Mouse (Mus musculus) hindbrain, embryonic 11.5 days (tissue): Measurements from ENCODE around the gene Usf1. TPM values are rescaled to one million over a fixed set of nuclear protein-coding genes. Genes with fewer than 3 reads are reported as not detected.
A peak's percentile ranks its signal among the peaks of the same experiment; 100 is the strongest.

Experiments
- ATAC-seq: fragments of 200-750 bp; cut with Nextera tagmentation; 2 replicates; pipeline ENCODE4 v1.8.0; 2017; ENCODE audit warnings: mild to moderate bottlenecking, moderate TSS enrichment, moderate library complexity; ENCODE audit not compliant: low FRiP score
- DNase-seq: peaks from one replicate; pipeline ENCODE4 v3.0.0-alpha.2; 2015; ENCODE audit warnings: low spot score
- H3K27ac ChIP-seq: fragments of 300-500 bp; sonication (generic); 2 replicates; pipeline ENCODE4 v1.5.1; 2014; ENCODE audit warnings: mild to moderate bottlenecking, low read depth, low read length
- H3K27me3 ChIP-seq: fragments of 300-500 bp; sonication (generic); 2 replicates; pipeline ENCODE4 v1.6.1; 2014; ENCODE audit warnings: mild to moderate bottlenecking, low read length, moderate library complexity, mixed read lengths; ENCODE audit not compliant: control insufficient read depth, insufficient read depth
- H3K36me3 ChIP-seq: fragments of 300-500 bp; sonication (generic); 2 replicates; pipeline ENCODE4 v1.6.1; 2014; ENCODE audit warnings: mild to moderate bottlenecking, low read length, moderate library complexity, mixed read lengths; ENCODE audit not compliant: control insufficient read depth, insufficient read depth
- H3K4me1 ChIP-seq: fragments of 300-500 bp; sonication (generic); replicated peaks from 2 replicates; pipeline ENCODE4 v1.6.1; 2014; ENCODE audit warnings: low read length, mixed read lengths; ENCODE audit not compliant: control insufficient read depth, insufficient read depth
- H3K4me2 ChIP-seq: fragments of 300-500 bp; sonication (generic); replicated peaks from 2 replicates; pipeline ENCODE4 v1.6.1; 2014; ENCODE audit warnings: mild to moderate bottlenecking, low read depth, low read length
- H3K4me3 ChIP-seq: fragments of 300-500 bp; sonication (generic); 2 replicates; pipeline ENCODE4 v1.5.1; 2014; ENCODE audit warnings: low read depth, low read length
- H3K9ac ChIP-seq: fragments of 300-500 bp; sonication (generic); 2 replicates; pipeline ENCODE4 v1.6.1; 2014; ENCODE audit warnings: low read depth, low read length
- H3K9me3 ChIP-seq: fragments of 300-500 bp; sonication (generic); 2 replicates; pipeline ENCODE4 v1.6.1; 2016; ENCODE audit warnings: low read length; ENCODE audit not compliant: control insufficient read depth
- WGBS: fragments of 180-500 bp; shearing (Covaris S2); extraction: QIAGEN DNeasy Blood & Tissue Kit; methylation state at CpG from one replicate; pipeline ENCODE4 v1.1.7; 2014; 5-methylcytosine and 5-hydroxymethylcytosine counted together
- polyA plus RNA-seq: library from polyadenylated mRNA; unstranded; fragments of >200 nt; fragmentation: Nextera tagmentation; extraction: Ambion mirVana; gene quantifications from 2 replicates; pipeline ENCODE4 v1.2.1, GENCODE M21; 2014

The Usf1 gene
- 122 and 143 TPM in 2 replicates for polyA plus RNA-seq

DNA sequence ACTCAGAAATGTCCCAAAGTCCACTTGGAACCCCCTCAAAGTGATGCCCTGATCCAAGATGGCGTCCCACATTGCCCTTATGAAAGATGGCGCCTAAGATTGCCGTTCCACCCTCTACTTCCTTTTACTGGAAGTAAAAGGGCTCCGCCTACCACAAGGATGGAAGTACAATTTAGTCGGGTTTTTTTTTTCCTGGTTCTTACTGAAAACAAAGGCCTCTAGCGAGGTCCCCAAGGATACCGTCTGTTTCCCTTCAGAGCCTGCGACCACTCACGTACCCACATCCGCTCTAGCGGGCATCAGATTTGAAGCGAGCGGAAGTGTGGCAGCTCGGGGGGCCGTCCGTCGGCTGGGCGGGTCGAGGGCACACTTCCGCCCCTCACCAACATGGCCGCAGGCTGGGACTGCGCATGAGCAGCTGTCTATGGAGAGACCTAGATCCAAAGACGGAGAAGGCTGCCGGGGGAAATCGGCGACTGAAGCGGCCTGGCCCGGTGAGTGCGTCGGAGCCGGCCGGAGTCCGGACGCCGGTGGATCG, at the start of gene Usf1:
TSS of gene Usf1 (plus strand) at position 367 of the 538 bp plus-strand sequence.
- DNase-seq: peak; percentile 95
- peak within 1 kb of the TSS; percentile 47 for H3K4me2 ChIP-seq
- peak within 1 kb of the TSS; percentile 86 for H3K27ac ChIP-seq
- H3K9me3 ChIP-seq: no peaks in the 10 kb centered on the region
- under 1% methylated on average over 36 of the region's 36 CpGs for WGBS
- no peaks in the 10 kb centered on the region for H3K4me1 ChIP-seq
- peak within 1 kb of the TSS; percentile 99 for H3K4me3 ChIP-seq
- peak; percentile 96 for ATAC-seq
- H3K9ac ChIP-seq: peak within 1 kb of the TSS; percentile 99
- no peaks in the 10 kb centered on the region for H3K36me3 ChIP-seq
- H3K27me3 ChIP-seq: no peaks in the 10 kb centered on the region; the same call in 1 of the 2 replicates

DNA sequence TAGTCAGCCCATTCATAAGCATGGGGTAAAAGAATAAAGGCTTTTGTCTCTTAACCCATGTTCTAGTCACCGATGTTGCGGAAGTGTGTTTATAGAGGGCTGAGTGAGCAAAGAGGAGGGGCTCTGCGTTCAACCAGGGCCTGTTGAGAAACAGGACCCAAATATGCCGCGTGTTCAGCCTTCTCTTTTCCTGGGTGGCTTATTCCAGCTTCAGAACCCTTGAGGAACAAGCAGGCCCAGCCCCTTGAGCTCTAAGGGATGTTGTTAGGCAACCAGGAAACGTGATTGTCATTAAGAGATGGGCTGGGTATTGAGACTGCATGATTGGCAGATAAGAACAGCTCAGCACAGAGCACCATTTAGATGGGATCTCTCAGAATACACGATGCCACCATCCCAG, 45.2 kb upstream of the Usf1 start:
- no peaks in the 10 kb centered on the region for H3K4me1 ChIP-seq
- ATAC-seq (no peak), DNase-seq (no peak)
- H3K27me3 ChIP-seq: no peaks in the 10 kb centered on the region
- H3K9ac ChIP-seq: no peak overlapping the region
- H3K4me3 ChIP-seq: no peak overlapping the region
- H3K4me2 ChIP-seq: no peak overlapping the region
- WGBS: 63% methylated on average over 7 of the region's 7 CpGs
- no peaks in the 10 kb centered on the region for H3K36me3 ChIP-seq
- H3K27ac ChIP-seq: no peak overlapping the region
- no peaks in the 10 kb centered on the region for H3K9me3 ChIP-seq

DNA sequence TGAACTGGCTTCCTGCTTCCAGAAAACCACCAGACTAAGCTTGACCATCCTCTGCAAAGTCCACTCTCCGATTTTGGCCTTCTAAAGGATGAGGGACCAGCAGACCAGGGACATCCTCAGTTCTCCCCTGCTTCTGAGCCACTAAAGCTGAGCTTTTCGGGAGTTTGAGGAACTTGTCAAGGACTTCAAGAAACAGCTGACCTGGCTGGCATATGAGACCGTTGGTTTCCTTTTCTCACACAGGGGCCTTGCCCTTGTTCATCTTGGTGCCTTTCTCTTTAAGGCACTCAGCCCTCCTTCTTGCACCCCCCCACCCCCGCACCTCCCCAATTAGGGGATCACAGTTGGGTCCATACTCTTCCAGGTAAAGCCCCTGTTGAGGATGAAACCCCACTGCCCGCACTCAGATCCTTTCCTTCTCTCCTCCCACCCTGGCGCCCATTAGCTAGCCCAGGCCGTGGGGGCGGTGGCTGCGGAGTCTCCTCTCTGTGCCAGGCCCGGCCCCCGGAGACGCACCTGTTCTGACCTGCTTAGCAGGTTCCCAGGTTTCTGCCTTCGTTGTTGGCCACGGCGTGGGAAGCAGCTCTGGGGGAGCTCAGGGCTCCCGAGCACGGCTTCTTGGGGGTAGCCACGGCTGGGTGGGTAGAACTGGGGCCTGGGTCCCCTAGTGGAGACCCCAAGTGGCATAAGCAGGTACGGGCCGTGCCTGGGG, 41.1 kb upstream of the Usf1 start, which contains the start of gene Nectin4:
TSS of gene Nectin4 (plus strand) at position 255 of the 712 bp plus-strand sequence.
- H3K36me3 ChIP-seq: no peaks in the 10 kb centered on the region
- H3K9ac ChIP-seq: no peak within 1 kb of the TSS
- ATAC-seq (no peak), DNase-seq (no peak)
- 38% methylated on average over 20 of the region's 20 CpGs for WGBS
- H3K27ac ChIP-seq: no peak within 1 kb of the TSS
- no peaks in the 10 kb centered on the region for H3K9me3 ChIP-seq
- H3K4me1 ChIP-seq: no peaks in the 10 kb centered on the region
- H3K4me3 ChIP-seq: no peak within 1 kb of the TSS
- H3K27me3 ChIP-seq: no peaks in the 10 kb centered on the region
- no peak within 1 kb of the TSS for H3K4me2 ChIP-seq

DNA sequence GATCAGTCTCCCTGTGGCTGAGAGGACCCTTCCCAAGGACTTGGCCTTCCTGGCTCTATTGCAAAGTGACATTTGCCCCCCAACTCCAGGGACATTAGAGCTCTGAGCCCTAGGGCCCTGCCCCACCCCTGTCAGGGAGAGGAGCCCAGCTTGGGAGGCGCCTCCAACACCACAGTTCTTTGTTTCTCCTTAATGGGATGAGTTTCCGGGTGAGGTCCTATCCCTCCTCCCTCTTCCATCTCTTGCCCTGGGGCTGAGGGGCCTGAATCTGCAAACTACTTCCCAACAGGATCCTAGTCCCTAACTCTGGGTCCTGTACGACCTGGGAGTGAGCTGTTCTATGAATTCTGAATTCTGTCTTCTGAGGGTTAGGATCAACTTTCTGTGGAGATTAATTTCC, 38.2 kb upstream of the Usf1 start:
- H3K4me1 ChIP-seq: no peaks in the 10 kb centered on the region
- no peaks in the 10 kb centered on the region for H3K36me3 ChIP-seq
- H3K9me3 ChIP-seq: no peaks in the 10 kb centered on the region
- no peaks in the 10 kb centered on the region for H3K27me3 ChIP-seq
- no peak overlapping the region for H3K4me3 ChIP-seq
- WGBS: 69% methylated on average over 3 of the region's 3 CpGs
- H3K4me2 ChIP-seq: no peak overlapping the region
- H3K27ac ChIP-seq: no peak overlapping the region
- H3K9ac ChIP-seq: no peak overlapping the region
- DNase-seq: no peak
- no peak for ATAC-seq

DNA sequence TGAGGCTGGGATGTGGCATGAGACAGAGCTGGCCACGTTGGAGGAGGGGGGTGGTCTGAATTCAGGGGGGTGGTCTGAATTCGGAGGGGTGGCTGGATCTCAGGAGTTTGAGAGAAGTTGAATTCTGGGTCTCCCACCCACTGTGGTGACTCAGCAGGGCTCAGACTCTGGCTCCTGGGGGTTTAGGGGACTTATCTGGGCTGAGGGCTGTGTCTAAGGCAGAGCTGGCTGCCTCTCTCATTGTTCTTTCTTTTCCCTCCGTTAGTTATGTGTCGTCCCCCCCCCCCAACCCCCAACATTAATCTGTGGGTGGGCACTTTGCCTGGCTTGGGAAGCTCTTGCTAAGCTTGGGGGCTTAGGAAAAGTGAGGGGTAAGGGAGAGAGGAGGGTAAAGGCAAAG, 37.2 kb upstream of the Usf1 start:
- Histone ChIP-seq H3K27ac (no peak overlapping the region), H3K4me2 (no peak overlapping the region), H3K4me1 (no peaks in the 10 kb centered on the region), H3K9ac (no peak overlapping the region), H3K36me3 (no peaks in the 10 kb centered on the region), H3K9me3 (no peaks in the 10 kb centered on the region), H3K4me3 (no peak overlapping the region), H3K27me3 (no peaks in the 10 kb centered on the region)
- WGBS: 0% methylated on average over 3 of the region's 4 CpGs
- no peak for ATAC-seq
- DNase-seq: no peak

DNA sequence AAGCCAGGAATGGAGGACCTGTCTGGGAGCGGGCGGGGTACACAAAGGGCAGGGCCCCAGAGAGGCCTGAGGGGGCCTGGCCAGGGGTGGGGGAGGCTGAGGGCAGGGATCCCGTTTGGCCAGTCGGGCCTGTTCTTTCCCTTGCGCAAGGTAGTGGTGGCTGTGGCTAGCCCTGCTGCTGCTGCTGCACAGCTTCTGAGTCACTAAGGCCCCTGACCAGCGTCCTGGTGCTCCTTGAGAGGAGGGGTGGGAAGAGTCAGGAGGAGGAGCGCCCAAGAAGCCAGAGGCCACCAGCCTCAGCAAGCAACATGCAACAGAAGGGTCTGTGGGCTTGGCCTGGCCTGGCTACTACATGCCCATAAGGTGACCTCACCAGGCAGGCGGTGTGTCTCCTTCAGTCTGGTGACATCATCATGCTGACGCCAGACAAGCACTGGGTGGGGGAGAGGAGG, 35.4 kb upstream of the Usf1 start:
- Histone ChIP-seq H3K27ac (no peak overlapping the region), H3K27me3 (peaks cover 6% of the 10 kb centered on the region), H3K4me3 (no peak overlapping the region), H3K9ac (no peak overlapping the region), H3K9me3 (no peaks in the 10 kb centered on the region), H3K36me3 (no peaks in the 10 kb centered on the region), H3K4me2 (no peak overlapping the region), H3K4me1 (no peaks in the 10 kb centered on the region)
- ATAC-seq: no peak
- DNase-seq: no peak
- WGBS: 51% methylated on average over 9 of the region's 9 CpGs

DNA sequence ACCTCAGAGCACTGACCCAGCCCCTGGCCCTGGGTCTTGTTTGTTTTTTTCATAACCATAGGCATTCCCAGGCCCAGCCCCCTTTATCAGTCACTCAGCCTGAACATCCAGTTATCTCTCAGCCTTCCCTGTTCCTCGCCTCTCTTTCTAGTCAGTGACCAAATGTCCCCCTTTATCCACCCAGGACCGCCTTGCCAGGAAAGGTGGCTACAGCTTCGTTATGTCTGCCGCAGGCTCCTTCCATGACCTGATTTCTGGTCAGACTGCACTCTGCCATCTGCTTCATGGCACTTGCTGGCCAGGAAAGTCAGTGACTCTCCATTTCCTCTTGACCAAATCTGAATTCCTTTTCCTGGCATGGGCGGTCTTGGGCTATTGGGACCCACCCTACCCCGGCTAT, 32.8 kb upstream of the Usf1 start:
- Histone ChIP-seq H3K27ac (no peak overlapping the region), H3K9ac (no peak overlapping the region), H3K4me3 (no peak overlapping the region), H3K27me3 (peaks cover 9% of the 10 kb centered on the region), H3K4me1 (no peaks in the 10 kb centered on the region), H3K36me3 (no peaks in the 10 kb centered on the region), H3K4me2 (no peak overlapping the region), H3K9me3 (no peaks in the 10 kb centered on the region)
- WGBS: 93% methylated on average over 6 of the region's 6 CpGs
- ATAC-seq (no peak), DNase-seq (no peak)

DNA sequence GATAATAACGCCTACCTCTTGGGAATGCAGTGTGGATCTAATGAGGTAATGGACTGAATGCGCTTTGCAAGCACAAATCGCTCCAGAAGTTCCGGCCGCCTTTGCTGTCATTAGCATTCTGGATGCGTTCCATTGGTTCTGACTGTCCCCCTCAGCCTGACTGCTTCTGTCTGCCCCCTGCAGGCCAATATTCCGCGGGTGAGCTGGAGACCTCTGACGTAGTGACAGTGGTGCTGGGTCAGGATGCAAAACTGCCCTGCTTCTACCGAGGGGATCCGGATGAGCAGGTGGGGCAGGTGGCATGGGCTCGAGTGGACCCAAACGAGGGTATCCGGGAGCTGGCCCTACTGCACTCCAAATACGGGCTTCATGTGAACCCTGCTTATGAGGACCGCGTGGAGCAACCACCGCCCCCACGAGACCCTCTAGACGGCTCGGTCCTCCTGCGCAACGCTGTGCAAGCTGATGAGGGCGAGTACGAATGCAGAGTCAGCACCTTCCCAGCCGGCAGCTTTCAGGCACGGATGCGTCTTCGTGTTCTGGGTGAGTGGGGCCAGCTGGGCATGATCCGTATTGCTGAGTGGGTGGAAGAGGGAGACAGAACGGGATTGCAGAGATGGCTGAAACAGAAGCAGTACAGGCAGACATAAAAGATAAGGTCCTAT, 31.0 kb upstream of the Usf1 start:
- H3K9me3 ChIP-seq: no peaks in the 10 kb centered on the region
- H3K4me3 ChIP-seq: peak overlapping the region; percentile 0; the same call in 1 of the 2 replicates
- H3K4me2 ChIP-seq: peak overlapping the region; percentile 24
- H3K27ac ChIP-seq: no peak overlapping the region
- no peak overlapping the region for H3K9ac ChIP-seq
- DNase-seq (peak; percentile 87), ATAC-seq (peak; percentile 88)
- peaks cover 9% of the 10 kb centered on the region for H3K27me3 ChIP-seq
- 6% methylated on average over 31 of the region's 31 CpGs for WGBS
- no peaks in the 10 kb centered on the region for H3K4me1 ChIP-seq
- H3K36me3 ChIP-seq: no peaks in the 10 kb centered on the region
